Mouse (Mus musculus) thymus, adult 2 months (tissue): Measurements from ENCODE around the gene Zfp93.

Source experiments
- CTCF ChIP-seq: fragments of 200-500 bp; IDR thresholded peaks from 2 replicates; pipeline ENCODE4 v1.5.1; 2012; ENCODE audit warnings: mild to moderate bottlenecking, control low read depth, low read length, moderate library complexity, borderline replicate concordance; ENCODE audit not compliant: control insufficient read depth, poor library complexity, insufficient read depth; ENCODE audit errors: extremely low read depth
- POLR2A ChIP-seq: fragments of 200-500 bp; IDR thresholded peaks from 2 replicates; pipeline ENCODE4 v1.6.1; 2012; ENCODE audit warnings: mild to moderate bottlenecking, low read length, control low read depth, moderate library complexity; ENCODE audit not compliant: control insufficient read depth, poor library complexity, insufficient read depth; ENCODE audit errors: extremely low read depth

DNA sequence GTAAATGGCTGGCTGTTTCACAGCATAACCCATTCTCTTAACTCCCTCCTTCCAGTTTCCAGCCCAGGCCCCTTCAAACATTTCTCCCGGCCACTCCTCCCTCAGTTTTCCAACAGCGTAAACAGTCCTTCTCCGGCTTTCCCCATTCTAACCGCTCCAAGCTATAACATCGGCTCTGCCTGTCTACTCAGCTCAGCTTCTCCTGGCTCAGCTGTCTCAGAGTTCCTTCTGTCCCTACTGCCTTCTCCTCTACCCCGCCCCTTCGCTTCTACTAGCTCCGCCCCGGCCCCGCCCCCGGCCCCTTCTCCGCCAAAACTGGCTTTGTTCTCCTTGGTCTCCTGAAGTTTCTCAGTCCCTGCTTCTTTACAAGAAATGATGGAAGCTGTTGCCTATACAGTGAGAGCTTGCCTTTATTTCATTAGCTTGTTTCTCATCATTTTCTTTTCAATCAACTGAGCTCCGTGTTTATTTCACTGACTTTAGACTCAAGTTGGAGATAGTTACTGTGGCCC lies 30.6 kb downstream of the Zfp93 start, which contains the start of gene Zfp61:
- no peak for TF ChIP-seq POLR2A
- TF ChIP-seq CTCF, result no peak
